Comparison of ENCODE assay signal across 7 mouse cellular contexts in the genomic region with DNA sequence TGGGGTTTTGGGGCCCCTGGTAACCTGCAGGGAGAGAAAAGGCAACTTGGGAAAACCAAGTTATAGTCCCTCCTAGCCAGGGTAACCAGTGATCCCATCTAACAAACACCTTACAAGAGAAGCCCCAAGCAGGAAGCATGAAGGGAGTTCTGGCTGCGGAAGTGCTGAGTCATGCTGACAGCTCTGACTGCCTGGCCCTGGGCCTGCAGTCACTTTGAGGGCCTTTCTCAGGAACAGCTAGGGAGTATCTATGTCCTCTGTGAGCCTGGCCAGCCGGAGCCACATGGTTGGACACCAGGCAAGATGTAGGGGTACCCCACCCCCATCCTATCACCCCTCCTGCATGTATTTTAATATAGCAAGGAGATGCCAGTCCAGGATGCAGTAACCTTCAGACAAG. TPM values are rescaled to one million over a fixed set of nuclear protein-coding genes. Genes with fewer than 3 reads are reported as not detected.
DNase-seq lines count a peak whose midpoint lies in the region; ATAC-seq and TF ChIP-seq lines count a peak whose summit lies in the region.

No protein-coding gene starts in this region.

- H3K79me2 ChIP-seq in CH12.LX (replicated peaks; ENCODE audit: control insufficient read depth, extremely low read depth, insufficient read depth, poor library complexity, severe bottlenecking), result no peaks in the 10 kb centered on the region

- 100% methylated on average over 2 of the region's 2 CpGs for WGBS in midbrain, embryonic 11.5 days

- TF ChIP-seq CTCF in CH12.LX (conservative IDR thresholded peaks at IDR 0.05 in 1 of 2, IDR thresholded peaks at IDR 0.05 in 1 of 2; ENCODE audit: low read depth in 2 of 2, low read length in 2 of 2), result no peak

- dilution Hi-C loops in CH12.LX (cut with MboI; ENCODE audit: extremely low pct_ligation_motif_present, extremely low pct_unique_long_range_greater_than_20kb, low sequenced_read_pairs), result no loop called here

- TF ChIP-seq POLR2A in CH12.LX (IDR thresholded peaks at IDR 0.05; ENCODE audit: low read depth, low read length), result no peak; the same call in 1 of the 2 replicates

- DNase-seq in 3T3-L1 (ENCODE audit: low read depth, low spot score), result peak; percentile 72
- no peak for DNase-seq in CH12.LX (ENCODE audit: extremely low read depth)
- DNase-seq in heart, postnatal 14 days, result peak; percentile 64 to 82
- DNase-seq in lung, postnatal 14 days, result peak; percentile 63
- no peak for DNase-seq in thymus, postnatal 14 days
- DNase-seq in midbrain, embryonic 11.5 days (ENCODE audit: low spot score, missing footprints), result no peak

- TF ChIP-seq EP300 in CH12.LX (IDR thresholded peaks at IDR 0.05; ENCODE audit: low read length), result no peak

- TF ChIP-seq RAD21 in CH12.LX (IDR thresholded peaks at IDR 0.05; ENCODE audit: low read depth, low read length), result no peak

- H3K9me3 ChIP-seq in CH12.LX (replicated peaks; ENCODE audit: low read length), result no peaks in the 10 kb centered on the region
- no peaks in the 10 kb centered on the region for H3K9me3 ChIP-seq in midbrain, embryonic 11.5 days (ENCODE audit: control insufficient read depth, low read length)

- H3K27ac ChIP-seq in CH12.LX (ENCODE audit: insufficient read depth, low read depth), result peak overlapping the region; percentile 5; the same call in 1 of the 2 replicates
- H3K27ac ChIP-seq in midbrain, embryonic 11.5 days (ENCODE audit: low read depth, low read length), result no peak overlapping the region

- H3K27me3 ChIP-seq in CH12.LX (replicated peaks), result no peaks in the 10 kb centered on the region
- H3K27me3 ChIP-seq in midbrain, embryonic 11.5 days (ENCODE audit: control insufficient read depth, insufficient read depth, low read length), result no peaks in the 10 kb centered on the region

- H3K4me1 ChIP-seq in CH12.LX (ENCODE audit: control insufficient read depth in 1 of 2, insufficient read depth in 2 of 2), result peaks cover 0 to 19% of the 10 kb centered on the region in 2 experiments; a peak in 2 of 4 replicates
- H3K4me1 ChIP-seq in midbrain, embryonic 11.5 days (ENCODE audit: control insufficient read depth, insufficient read depth, low read length), result no peaks in the 10 kb centered on the region

- peak; percentile 70 for ATAC-seq in common myeloid progenitor, adult 5-6 weeks (replicated peaks; ENCODE audit: low read depth, poor library complexity, severe bottlenecking)
- ATAC-seq in midbrain, embryonic 11.5 days (ENCODE audit: low FRiP score), result no peak

- peaks cover 69 to 93% of the 10 kb centered on the region in 2 experiments for H3K36me3 ChIP-seq in CH12.LX (replicated peaks in 1 of 2; ENCODE audit: control insufficient read depth in 1 of 2, insufficient read depth in 1 of 2, low read length in 1 of 2)
- H3K36me3 ChIP-seq in midbrain, embryonic 11.5 days (ENCODE audit: control insufficient read depth, insufficient read depth, low read length), result peaks cover 34% of the 10 kb centered on the region

- in situ Hi-C loops in CH12.LX (cut with MboI; ENCODE audit: low pct_ligation_motif_present, low pct_unique_long_range_greater_than_20kb, low sequenced_read_pairs), result no loop called here

- no peak overlapping the region for H3K4me2 ChIP-seq in CH12.LX (ENCODE audit: insufficient read depth, low read depth, poor library complexity, severe bottlenecking)
- no peak overlapping the region for H3K4me2 ChIP-seq in midbrain, embryonic 11.5 days

- no peak overlapping the region; the same call in 1 of the 2 replicates for H3K9ac ChIP-seq in CH12.LX (ENCODE audit: insufficient read depth, low read depth)
- H3K9ac ChIP-seq in midbrain, embryonic 11.5 days (ENCODE audit: low read length), result no peak overlapping the region

- intact Hi-C loops in heart, postnatal 14 days (cut with DNase I), result no loop called here

- no peak overlapping the region for H3K4me3 ChIP-seq in CH12.LX (replicated peaks in 1 of 3; ENCODE audit: low read depth in 2 of 3, low read length in 2 of 3, poor library complexity in 1 of 3)
- H3K4me3 ChIP-seq in midbrain, embryonic 11.5 days (ENCODE audit: low read depth, low read length), result no peak overlapping the region

TF ChIP-seq in CH12.LX, 34 proteins besides CTCF, POLR2A, EP300 and RAD21:
- TF ChIP-seq E2F4 (IDR thresholded peaks at IDR 0.05; ENCODE audit: insufficient replicate concordance, low read depth, low read length), result no peak
- TF ChIP-seq UBTF (IDR thresholded peaks at IDR 0.05; ENCODE audit: low read depth, low read length), result no peak
- no peak for TF ChIP-seq ETS1 (conservative IDR thresholded peaks at IDR 0.05; ENCODE audit: low read depth, low read length)
- no peak for TF ChIP-seq RCOR1 (conservative IDR thresholded peaks at IDR 0.05; ENCODE audit: low read depth, low read length)
- peak; percentile 79; the same call in 1 of the 2 replicates for TF ChIP-seq MAFK (IDR thresholded peaks at IDR 0.05; ENCODE audit: insufficient replicate concordance, low read length)
- no peak for TF ChIP-seq SIN3A (IDR thresholded peaks at IDR 0.05; ENCODE audit: low read length)
- TF ChIP-seq TBP (conservative IDR thresholded peaks at IDR 0.05; ENCODE audit: low read depth, low read length), result no peak

RNA-seq across cellular contexts. Expression of gene Tkt, which starts 16.3 kb away (rescaled TPM):
- 432 and 450 TPM in 2 replicates for total RNA-seq in CH12.LX (2012; rRNA removed)
- 420 and 456 TPM in 2 replicates for total RNA-seq in CH12.LX (2014; rRNA removed)
- polyA plus RNA-seq in CH12.LX (2012; ENCODE audit: insufficient read length, low read depth), result 735 and 837 TPM in 2 replicates
- total RNA-seq in common myeloid progenitor, adult 5-6 weeks (2017), result 450 and 458 TPM in 2 replicates
- total RNA-seq in heart, postnatal 14 days (2021), result 10 to 100 TPM; 35.1 to 39.2 TPM
- 135 and 154 TPM in 2 replicates for polyA plus RNA-seq in midbrain, embryonic 11.5 days (2014; fragmentation: Nextera tagmentation; extraction: Ambion mirVana)

Comparison
In these comparisons a context has a peak if more than half of its experiments do, and no peak if none do; other contexts are left out.
1. DNase-seq: peak in 3T3-L1 (single experiment), heart, postnatal 14 days (2 of 2) and lung, postnatal 14 days (single experiment); none in CH12.LX (single experiment), thymus, postnatal 14 days (single experiment) and midbrain, embryonic 11.5 days (single experiment).
2. RNA of gene Tkt, which starts 16.3 kb away (total RNA-seq): 450 to 458 TPM in common myeloid progenitor, adult 5-6 weeks and 420 to 456 TPM in CH12.LX; 35.1 to 39.2 TPM in heart, postnatal 14 days; every median in the first group is over 10 times any median in the second.